Mouse (Mus musculus) layer of hippocampus, adult 6 months (tissue): ENCODE results near the gene Klhl35. TPM values are rescaled to one million over a fixed set of nuclear protein-coding genes. Genes with fewer than 3 reads are reported as not detected.

Experiments
- long read RNA-seq, 2 experiments: library from polyadenylated mRNA; unstranded; transcript quantifications; one replicate each; pipeline ENCODE4 v2.0.0; 2019 to 2020
- polyA plus RNA-seq: library from polyadenylated mRNA; unstranded; fragments of <200 nt; fragmentation: Nextera tagmentation; gene quantifications from 2 replicates; pipeline ENCODE4 v1.2.3, GENCODE M21; 2021

Gene Klhl35
- polyA plus RNA-seq: 0.48 and 1.0 TPM in 2 replicates
- long read RNA-seq, experiment 1, partial matches to known transcripts: 1 of 1 reads
- long read RNA-seq, experiment 1, other reads (novel, unspliced or antisense): 0 of 1 reads
- long read RNA-seq, experiment 2, partial matches to known transcripts: 2 of 3 reads
- long read RNA-seq, experiment 2, other reads (novel, unspliced or antisense): 1 of 3 reads

GRCm38 (mm10) chr7:99465811-99466210 is at the start of gene Klhl35:
Gene Klhl35 (plus strand): TSS chr7:99466004.

DNA sequence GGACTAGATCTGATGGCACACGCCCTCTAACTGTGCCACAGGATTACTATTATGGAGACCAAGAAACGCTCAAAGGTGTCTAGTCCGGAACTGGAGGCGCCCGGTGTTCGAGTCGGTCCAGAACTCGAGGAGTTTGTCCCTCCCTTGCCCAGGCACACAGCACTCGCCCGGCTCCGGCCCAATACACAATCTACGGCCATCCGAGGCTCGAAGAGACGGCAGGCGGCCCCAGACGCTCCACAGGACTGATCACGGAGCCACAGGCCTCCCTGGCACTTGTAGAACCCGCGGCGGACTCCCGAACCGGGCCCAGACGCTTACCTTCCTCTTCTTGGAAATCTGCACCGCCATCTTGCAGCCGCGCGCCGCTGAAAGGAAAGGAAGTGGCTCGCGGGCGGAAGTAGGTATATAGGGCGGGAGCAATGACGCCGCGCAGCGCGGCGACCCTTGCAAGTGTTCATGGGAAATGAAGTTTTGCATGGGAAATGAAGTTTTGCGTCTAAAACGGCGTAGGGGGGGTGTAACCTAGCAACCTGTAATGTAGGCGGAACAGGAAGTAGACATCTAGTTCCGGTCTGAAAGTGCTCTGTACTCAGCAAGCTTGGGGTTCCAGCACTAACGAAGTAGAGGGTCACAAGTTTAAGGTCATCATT is 17.6 kb downstream of the Klhl35 start, which contains the start of gene Rps3:
TSS of gene Rps3 (minus strand) at position 468 of the 653 bp plus-strand sequence.

Other genes with a start within 250 kb of the Klhl35 start
- not detected in 2 replicates for gene Mogat2, start 227.4 kb upstream of the Klhl35 start, polyA plus RNA-seq
- 32.3 and 33.7 TPM in 2 replicates for gene Map6, start 198.6 kb upstream of the Klhl35 start, polyA plus RNA-seq
- gene Serpinh1, start 112.8 kb upstream of the Klhl35 start, polyA plus RNA-seq: 3.0 and 3.6 TPM in 2 replicates
- gene Gdpd5, start 84.6 kb upstream of the Klhl35 start, polyA plus RNA-seq: 7.9 and 9.0 TPM in 2 replicates
- gene Rps3, start 17.7 kb downstream of the Klhl35 start, polyA plus RNA-seq: 718 and 807 TPM in 2 replicates
- 15.5 and 15.8 TPM in 2 replicates for gene Arrb1, start 69.5 kb downstream of the Klhl35 start, polyA plus RNA-seq
- gene Tpbgl, start 161.1 kb downstream of the Klhl35 start, polyA plus RNA-seq: 2.4 and 3.0 TPM in 2 replicates
- 5.2 TPM in 2 replicates for gene Slco2b1, start 245.3 kb downstream of the Klhl35 start, polyA plus RNA-seq